Mouse (Mus musculus): ENCODE measurements at regions not wholly inside any gene's neighbourhood (a gene's known extent, or its start where the extent isn't known, plus 50 kb on each side); places are given as distances from the start of the nearest gene placed in this dataset.

- no peak for DNase-seq (ENCODE audit: low spot score in 2 of 2)
These were observed 51.9 kb upstream of the Slc16a1 start for GRCm38 (mm10) chr3:104586342-104587175.

- no peak for DNase-seq (ENCODE audit: low spot score in 2 of 2)
These were observed 53.2 kb upstream of the Slc16a1 start for GRCm38 (mm10) chr3:104585303-104585702.

- DNase-seq (ENCODE audit: low spot score in 2 of 2) = no peak
These were observed 55.2 kb upstream of the Slc16a1 start for GRCm38 (mm10) chr3:104583236-104583635.

GRCm38 (mm10) chr3:104582521-104582920 is 55.9 kb upstream of the Slc16a1 start:
- DNase-seq (ENCODE audit: low spot score in 2 of 2) = no peak

GRCm38 (mm10) chr3:104579186-104579585 is 59.3 kb upstream of the Slc16a1 start:
- no peak for DNase-seq (ENCODE audit: low spot score in 2 of 2)

- no peak for DNase-seq (ENCODE audit: low spot score in 2 of 2)
These were observed 60.1 kb upstream of the Slc16a1 start for GRCm38 (mm10) chr3:104578374-104578773.

GRCm38 (mm10) chr3:104577228-104577927 is 61.1 kb upstream of the Slc16a1 start:
- no peak for DNase-seq (ENCODE audit: low spot score in 2 of 2)

- DNase-seq (ENCODE audit: low spot score in 2 of 2) = no peak
These were observed 61.7 kb upstream of the Lrig2 start for GRCm38 (mm10) chr3:104573277-104573940.

- DNase-seq (ENCODE audit: low spot score in 2 of 2) = no peak
These were observed 60.4 kb upstream of the Lrig2 start for GRCm38 (mm10) chr3:104571935-104572631.

- DNase-seq (ENCODE audit: low spot score in 2 of 2) = peak in 1 of 2 experiments; percentile 19
These were observed 53.9 kb upstream of the Lrig2 start for GRCm38 (mm10) chr3:104565423-104566230.

- no peak for DNase-seq (ENCODE audit: low spot score in 2 of 2)
These were observed 53.1 kb upstream of the Lrig2 start for GRCm38 (mm10) chr3:104564857-104565256.

GRCm38 (mm10) chr3:104561567-104561966 is 49.8 kb upstream of the Lrig2 start:
- no peak for DNase-seq (ENCODE audit: low spot score in 2 of 2)
